In the genomic region with DNA sequence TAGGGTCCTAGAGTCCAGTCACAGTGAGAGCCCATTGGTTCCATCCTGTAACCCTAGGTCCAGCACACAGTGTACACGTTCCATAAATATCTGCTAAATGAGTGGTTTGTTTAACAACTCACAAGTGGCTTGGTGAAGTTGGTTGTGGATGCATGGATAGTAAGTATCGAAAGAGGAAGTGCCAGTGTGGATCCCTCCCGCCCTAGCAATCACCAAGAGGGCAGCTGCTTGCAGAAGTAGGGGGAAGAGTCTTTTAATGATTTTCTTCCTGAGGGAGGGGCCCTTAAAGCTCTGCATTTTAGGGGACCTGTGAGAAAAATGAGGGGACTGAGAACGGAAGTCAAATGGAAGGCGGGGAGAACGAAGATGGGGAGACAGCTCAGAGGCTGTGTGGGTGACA, we compare ENCODE assay signal across 9 mouse cellular contexts. TPM values are rescaled to one million over a fixed set of nuclear protein-coding genes. Genes with fewer than 3 reads are reported as not detected.
DNase-seq lines count a peak whose midpoint lies in the region; ATAC-seq and TF ChIP-seq lines count a peak whose summit lies in the region.
"Had no signal": no experiment of that assay in that cellular context is flagged by ENCODE, and none has a peak within 500 bp of the region (broad histone marks: within the 10 kb centered on the region; RNA-seq: fewer than 3 reads in every experiment).

No protein-coding gene starts in this region.

- H3K9me3 ChIP-seq in liver, postnatal 0 days (ENCODE audit: low read length): no peaks in the 10 kb centered on the region

- ATAC-seq in liver, postnatal 0 days: no peak

- H3K9ac ChIP-seq in liver, postnatal 0 days (replicated peaks): no peak overlapping the region

- no peak overlapping the region for H3K27ac ChIP-seq in gastrocnemius, adult 2 months
- H3K27ac ChIP-seq in liver, postnatal 0 days (ENCODE audit: low read depth): no peak overlapping the region

- DNase-seq in gastrocnemius, adult 2 months: no peak
- DNase-seq in gastrocnemius, postnatal 4 days (ENCODE audit: low spot score in 2 of 2): no peak
- peak; percentile 27 for DNase-seq in testis, postnatal 10 days (ENCODE audit: low spot score)
- no peak for DNase-seq in testis, postnatal 14 days (ENCODE audit: low spot score)
- no peak for DNase-seq in liver, postnatal 0 days
- DNase-seq in urinary bladder, adult 2 months (ENCODE audit: low spot score): no peak
- DNase-seq in kidney, adult 9 months: no peak
- no peak for DNase-seq in urinary bladder, postnatal 25 days (ENCODE audit: low spot score)
- DNase-seq: right cerebral cortex, postnatal 14 days had no signal

- intact Hi-C loops in gastrocnemius, adult 2 months (cut with DNase I): loop anchor here (5.0 kb wide), 1 partner anchor 77 kb away; the partner anchor contains the start of gene Atad2b

- TF ChIP-seq EP300 in liver, postnatal 0 days (IDR thresholded peaks at IDR 0.05; ENCODE audit: low read depth): no peak

- peak overlapping the region; percentile 95 for H3K4me3 ChIP-seq in gastrocnemius, adult 2 months
- no peak overlapping the region for H3K4me3 ChIP-seq in liver, postnatal 0 days (ENCODE audit: low read depth, low read length)

- no peak for TF ChIP-seq CTCF in gastrocnemius, adult 2 months (IDR thresholded peaks at IDR 0.05)
- no peak for TF ChIP-seq CTCF in liver, postnatal 0 days (IDR thresholded peaks at IDR 0.05; ENCODE audit: low read depth)

- H3K36me3 ChIP-seq in liver, postnatal 0 days (replicated peaks; ENCODE audit: insufficient read depth, low read length): no peaks in the 10 kb centered on the region

- peaks cover 21% of the 10 kb centered on the region for H3K4me1 ChIP-seq in liver, postnatal 0 days (ENCODE audit: insufficient read depth)

- H3K27me3 ChIP-seq in liver, postnatal 0 days (ENCODE audit: insufficient read depth, low read length): 0 out of 2 replicates have a peak, but pooled peaks cover 3% of the 10 kb centered on the region

- peak overlapping the region; percentile 100 for H3K4me2 ChIP-seq in liver, postnatal 0 days (ENCODE audit: low read depth, low read length)

- 31% methylated on average over 6 of the region's 6 CpGs for WGBS in liver, postnatal 0 days (ENCODE audit: insufficient replicate concordance)

RNA-seq across cellular contexts. Expression of gene Fkbp1b, which starts 1.4 kb away (rescaled TPM):
- total RNA-seq in gastrocnemius, adult 2 months (2021): under 1 TPM; 0.64 to 0.84 TPM
- total RNA-seq in gastrocnemius, postnatal 4 days (2021): 1 to 10 TPM; 5.1 to 6.1 TPM
- 3.1 and 4.6 TPM in 2 replicates for polyA plus RNA-seq in liver, postnatal 0 days (2015; fragmentation: Nextera tagmentation; extraction: Ambion mirVana)
- 9.5 and 9.8 TPM in 2 replicates for polyA plus RNA-seq in urinary bladder, adult 2 months (2012; rRNA removed)

RNA-seq across cellular contexts. Expression of gene Wdcp, which starts 3.1 kb away (rescaled TPM):
- total RNA-seq in gastrocnemius, adult 2 months (2021): 1 to 10 TPM; 5.5 to 7.6 TPM
- total RNA-seq in gastrocnemius, postnatal 4 days (2021): 10 to 100 TPM; 10.5 to 10.7 TPM
- polyA plus RNA-seq in liver, postnatal 0 days (2015; fragmentation: Nextera tagmentation; extraction: Ambion mirVana): 8.4 and 9.4 TPM in 2 replicates
- 8.4 and 8.9 TPM in 2 replicates for polyA plus RNA-seq in urinary bladder, adult 2 months (2012; rRNA removed)

RNA-seq across cellular contexts. Expression of gene Sf3b6, which starts 22.7 kb away (rescaled TPM):
- total RNA-seq in gastrocnemius, adult 2 months (2021): 10 to 100 TPM; 24.0 to 37.0 TPM
- total RNA-seq in gastrocnemius, postnatal 4 days (2021): 10 to 100 TPM; 73.9 to 80.8 TPM
- 130 and 135 TPM in 2 replicates for polyA plus RNA-seq in liver, postnatal 0 days (2015; fragmentation: Nextera tagmentation; extraction: Ambion mirVana)
- 158 and 175 TPM in 2 replicates for polyA plus RNA-seq in urinary bladder, adult 2 months (2012; rRNA removed)

RNA-seq across cellular contexts. Expression of gene Mfsd2b, which starts 34.1 kb away (rescaled TPM):
- under 1 TPM; 0.33 to 0.46 TPM for total RNA-seq in gastrocnemius, adult 2 months (2021)
- 1 to 10 TPM in 1 of 2 experiments, under 1 TPM in 1; 0.65 to 1.3 TPM for total RNA-seq in gastrocnemius, postnatal 4 days (2021)
- 24.8 and 28.0 TPM in 2 replicates for polyA plus RNA-seq in liver, postnatal 0 days (2015; fragmentation: Nextera tagmentation; extraction: Ambion mirVana)
- 1.1 TPM in 2 replicates for polyA plus RNA-seq in urinary bladder, adult 2 months (2012; rRNA removed)
